Mouse (Mus musculus) lung, embryonic 14.5 days (tissue): ENCODE data around the gene Bet1. TPM values are rescaled to one million over a fixed set of nuclear protein-coding genes. Genes with fewer than 3 reads are reported as not detected.
A peak's percentile ranks its signal among the peaks of the same experiment; 100 is the strongest.

ENCODE experiments used
- ATAC-seq: fragments of 200-750 bp; cut with Nextera tagmentation; 2 replicates; pipeline ENCODE4 v1.8.0; 2017; ENCODE audit warnings: mild to moderate bottlenecking, moderate TSS enrichment, moderate library complexity; ENCODE audit not compliant: insufficient read depth
- DNase-seq: peaks from one replicate; pipeline ENCODE4 v3.0.0-alpha.2; 2015
- H3K27ac ChIP-seq: fragments of 300-500 bp; sonication (generic); 2 replicates; pipeline ENCODE4 v1.5.1; 2014; ENCODE audit warnings: low read depth, mild to moderate bottlenecking, moderate library complexity
- H3K27me3 ChIP-seq: fragments of 300-500 bp; sonication (generic); 2 replicates; pipeline ENCODE4 v1.6.1; 2014; ENCODE audit warnings: low read length, control low read depth; ENCODE audit not compliant: insufficient read depth
- H3K36me3 ChIP-seq: fragments of 300-500 bp; sonication (generic); 2 replicates; pipeline ENCODE4 v1.6.1; 2014; ENCODE audit warnings: control low read depth; ENCODE audit not compliant: insufficient read depth
- H3K4me1 ChIP-seq: fragments of 300-500 bp; sonication (generic); 2 replicates; pipeline ENCODE4 v1.6.1; 2014; ENCODE audit warnings: antibody characterized with exemption, control low read depth; ENCODE audit not compliant: insufficient read depth
- H3K4me2 ChIP-seq: fragments of 300-500 bp; sonication (generic); 2 replicates; pipeline ENCODE4 v1.6.1; 2014; ENCODE audit warnings: mild to moderate bottlenecking
- H3K4me3 ChIP-seq: fragments of 300-500 bp; sonication (generic); 2 replicates; pipeline ENCODE4 v1.5.1; 2014; ENCODE audit warnings: low read depth, low read length
- H3K9ac ChIP-seq: fragments of 300-500 bp; sonication (generic); 2 replicates; pipeline ENCODE4 v1.6.1; 2014
- H3K9me3 ChIP-seq: fragments of 300-500 bp; sonication (generic); 2 replicates; pipeline ENCODE4 v1.6.1; 2016; ENCODE audit warnings: low read depth, low read length, control low read depth
- CTCF ChIP-seq: IDR thresholded peaks from 2 replicates; pipeline ENCODE4 v1.5.1; 2016; ENCODE audit warnings: antibody characterized with exemption, low read depth
- WGBS: fragments of 180-500 bp; shearing (Covaris S2); extraction: QIAGEN DNeasy Blood & Tissue Kit; methylation state at CpG from one replicate; pipeline ENCODE4 v1.1.7; 2014; 5-methylcytosine and 5-hydroxymethylcytosine counted together
- polyA plus RNA-seq: library from polyadenylated mRNA; unstranded; fragments of >200 nt; fragmentation: Nextera tagmentation; extraction: Ambion mirVana; gene quantifications from 2 replicates; pipeline ENCODE4 v1.2.1, GENCODE M21; 2014

Bet1 gene
- 72.3 and 82.7 TPM in 2 replicates for polyA plus RNA-seq

- no peaks in the 10 kb centered on the region for H3K4me1 ChIP-seq
- no peaks in the 10 kb centered on the region for H3K27me3 ChIP-seq
- ATAC-seq (peak; percentile 100), DNase-seq (peak; percentile 100)
- no peaks in the 10 kb centered on the region for H3K9me3 ChIP-seq
- peaks cover 3% of the 10 kb centered on the region; the same call in 1 of the 2 replicates for H3K36me3 ChIP-seq
- under 1% methylated on average over 24 of the region's 24 CpGs for WGBS
- peak within 1 kb of the TSS; percentile 76 for H3K4me2 ChIP-seq
- H3K4me3 ChIP-seq = peak within 1 kb of the TSS; percentile 73
- H3K9ac ChIP-seq = peak within 1 kb of the TSS; percentile 83
- H3K27ac ChIP-seq = peak within 1 kb of the TSS; percentile 54; the same call in 1 of the 2 replicates
- no peak for TF ChIP-seq CTCF
Measured at GRCm38 (mm10) chr6:4086663-4087454, at the start of gene Bet1. Bet1 (minus strand) TSS chr6:4086972.

- ATAC-seq (no peak), DNase-seq (no peak)
- no peak overlapping the region for H3K27ac ChIP-seq
- no peak overlapping the region for H3K4me3 ChIP-seq
- 61% methylated on average over 7 of the region's 7 CpGs for WGBS
- no peaks in the 10 kb centered on the region for H3K36me3 ChIP-seq
- H3K9ac ChIP-seq = no peak overlapping the region
- H3K4me1 ChIP-seq = no peaks in the 10 kb centered on the region
- no peak overlapping the region for H3K4me2 ChIP-seq
- no peaks in the 10 kb centered on the region for H3K27me3 ChIP-seq
- no peaks in the 10 kb centered on the region for H3K9me3 ChIP-seq
- TF ChIP-seq CTCF = no peak
Measured at GRCm38 (mm10) chr6:4132239-4132638, 45.5 kb upstream of the Bet1 start.

DNA sequence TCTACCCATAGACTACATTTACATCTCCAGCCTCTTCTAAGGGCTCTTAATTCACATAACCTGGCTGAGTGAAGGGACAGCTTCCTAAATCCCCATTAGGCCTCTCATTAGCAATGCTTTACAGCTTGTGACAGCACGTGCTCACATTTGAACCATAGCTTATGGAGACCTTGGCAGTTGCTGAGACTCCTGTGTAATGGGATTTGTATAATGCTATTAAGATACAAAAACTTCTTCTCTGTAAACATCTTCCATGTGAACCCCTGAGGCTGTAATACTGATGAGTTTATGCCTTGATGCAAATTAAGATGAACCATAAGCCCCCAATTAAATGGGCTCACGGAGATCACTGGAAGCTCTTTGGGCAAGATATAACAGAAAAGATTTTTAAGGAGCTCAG lies 44.4 kb upstream of the Bet1 start:
- H3K4me1 ChIP-seq = no peaks in the 10 kb centered on the region
- ATAC-seq (no peak), DNase-seq (no peak)
- H3K27ac ChIP-seq = no peak overlapping the region
- H3K4me2 ChIP-seq = no peak overlapping the region
- H3K9ac ChIP-seq = no peak overlapping the region
- 63% methylated on average over 2 of the region's 2 CpGs for WGBS
- no peaks in the 10 kb centered on the region for H3K9me3 ChIP-seq
- H3K36me3 ChIP-seq = no peaks in the 10 kb centered on the region
- TF ChIP-seq CTCF = no peak
- H3K4me3 ChIP-seq = no peak overlapping the region
- no peaks in the 10 kb centered on the region for H3K27me3 ChIP-seq

DNA sequence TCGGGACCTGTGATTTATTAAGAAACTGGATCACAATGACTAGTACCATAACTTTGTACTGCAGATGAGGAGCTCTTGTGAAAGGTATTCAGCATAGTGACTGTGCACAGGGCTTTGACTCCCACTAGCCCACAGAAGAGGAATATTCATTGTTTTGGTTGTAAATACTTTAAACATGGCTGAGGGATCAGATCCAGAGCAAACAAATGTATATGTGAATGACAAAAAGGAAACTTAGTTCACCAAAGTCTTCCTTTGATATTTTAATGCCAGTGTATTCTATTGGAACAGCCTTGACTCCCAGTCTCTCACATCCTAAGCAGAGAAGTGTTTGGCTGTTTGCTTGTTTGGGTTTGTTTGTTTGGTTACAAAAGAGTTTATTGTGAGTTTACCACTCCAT lies 31.8 kb upstream of the Bet1 start:
- no peak overlapping the region for H3K4me3 ChIP-seq
- H3K36me3 ChIP-seq = no peaks in the 10 kb centered on the region
- DNase-seq = no peak
- WGBS = 79% methylated on average over 1 of the region's 1 CpGs
- no peak overlapping the region for H3K4me2 ChIP-seq
- H3K4me1 ChIP-seq = no peaks in the 10 kb centered on the region
- ATAC-seq = no peak
- H3K9me3 ChIP-seq = no peaks in the 10 kb centered on the region
- no peak overlapping the region for H3K27ac ChIP-seq
- TF ChIP-seq CTCF = no peak
- H3K9ac ChIP-seq = no peak overlapping the region
- H3K27me3 ChIP-seq = no peaks in the 10 kb centered on the region

DNA sequence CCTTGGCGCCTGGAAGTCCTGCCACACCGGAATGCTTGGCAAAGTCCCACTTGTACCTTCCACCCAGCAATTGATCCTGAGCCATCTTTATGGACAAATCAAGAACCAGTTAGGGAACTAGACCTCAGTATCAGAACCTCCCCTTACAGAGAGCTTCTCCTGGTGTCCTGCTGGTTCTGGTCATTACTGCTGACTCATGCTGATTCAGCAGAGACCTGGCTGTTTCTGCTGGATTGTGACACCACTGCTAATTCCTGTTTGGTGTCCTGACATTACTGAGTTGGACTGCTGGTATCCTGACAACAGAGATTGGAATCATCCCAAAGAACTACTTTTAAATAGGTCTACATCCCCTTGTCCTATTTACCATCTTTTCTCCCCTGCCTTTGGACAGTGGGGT lies 3.7 kb upstream of the Bet1 start:
- ATAC-seq = no peak
- WGBS = 85% methylated on average over 2 of the region's 2 CpGs

GRCm38 (mm10) chr6:4072281-4072680 lies 14.5 kb downstream of the Bet1 start:
- Histone ChIP-seq H3K27me3 (no peaks in the 10 kb centered on the region), H3K27ac (no peak overlapping the region), H3K4me1 (no peaks in the 10 kb centered on the region), H3K9me3 (no peaks in the 10 kb centered on the region), H3K4me3 (no peak overlapping the region), H3K4me2 (no peak overlapping the region), H3K9ac (no peak overlapping the region), H3K36me3 (no peaks in the 10 kb centered on the region)
- peak; percentile 51 for DNase-seq
- no peak for TF ChIP-seq CTCF
- WGBS = 61% methylated on average over 6 of the region's 6 CpGs
- ATAC-seq = peak; percentile 41; the same call in 1 of the 2 replicates

More for the DNA sequence above, 3.7 kb upstream of the Bet1 start:
- H3K9me3 ChIP-seq = no peaks in the 10 kb centered on the region
- H3K4me2 ChIP-seq = no peak overlapping the region
- DNase-seq = no peak
- H3K27me3 ChIP-seq = no peaks in the 10 kb centered on the region
- H3K9ac ChIP-seq = no peak overlapping the region
- H3K36me3 ChIP-seq = no peaks in the 10 kb centered on the region
- no peaks in the 10 kb centered on the region for H3K4me1 ChIP-seq
- H3K27ac ChIP-seq = no peak overlapping the region
- no peak for TF ChIP-seq CTCF
- H3K4me3 ChIP-seq = no peak overlapping the region

GRCm38 (mm10) chr6:4069714-4070113 lies 17.1 kb downstream of the Bet1 start:
- Histone ChIP-seq H3K36me3 (no peaks in the 10 kb centered on the region), H3K9me3 (no peaks in the 10 kb centered on the region), H3K9ac (no peak overlapping the region), H3K4me3 (no peak overlapping the region), H3K27me3 (no peaks in the 10 kb centered on the region), H3K4me1 (no peaks in the 10 kb centered on the region), H3K27ac (no peak overlapping the region), H3K4me2 (no peak overlapping the region)
- no peak for DNase-seq
- TF ChIP-seq CTCF = no peak
- no peak for ATAC-seq
